Mouse (Mus musculus): ENCODE measurements around the gene BC030870. TPM values are rescaled to one million over a fixed set of nuclear protein-coding genes. Genes with fewer than 3 reads are reported as not detected.

The BC030870 gene
- total and polyA plus RNA-seq, 2 experiments from 2014 or later = 0.10 TPM; not detected in 1

GRCm38 (mm10) chr8:65138830-65139466 is 9.6 kb upstream of the BC030870 start:
- peak; percentile 62 for DNase-seq (ENCODE audit: low spot score)

DNA sequence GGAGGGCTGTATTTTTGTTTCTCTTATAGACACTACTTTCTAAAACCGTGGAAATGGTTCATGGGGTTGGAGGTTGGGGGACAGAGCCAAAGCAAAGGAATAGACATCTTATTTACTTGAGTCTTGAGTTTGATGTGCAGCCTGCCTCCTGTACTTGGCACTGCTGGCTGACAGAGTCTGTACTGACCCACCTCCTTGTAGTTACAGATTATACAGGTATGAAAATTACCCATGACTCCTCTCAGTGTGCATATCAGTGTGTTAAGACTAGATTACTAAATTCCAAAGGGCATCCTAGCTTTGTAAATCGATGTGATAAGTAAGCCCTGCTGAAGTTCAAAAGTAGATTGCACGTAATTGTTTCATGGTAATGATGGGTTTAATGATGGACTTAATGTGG is 2.9 kb downstream of the BC030870 start:
- Histone ChIP-seq H3K4me2 (ENCODE audit: low read depth, low read length, poor library complexity, severe bottlenecking) (no peak overlapping the region), H3K36me3 (ENCODE audit: insufficient read depth, low read length) (no peaks in the 10 kb centered on the region), H3K4me1 (ENCODE audit: insufficient read depth, low read length) (no peaks in the 10 kb centered on the region), H3K4me3 (ENCODE audit: low read depth, low read length) (no peak overlapping the region), H3K9ac (replicated peaks; ENCODE audit: low read length, poor library complexity, severe bottlenecking) (no peak overlapping the region), H3K27me3 (ENCODE audit: insufficient read depth, low read length) (no peaks in the 10 kb centered on the region), H3K9me3 (ENCODE audit: low read length) (no peaks in the 10 kb centered on the region), H3K27ac (ENCODE audit: low read depth, low read length) (no peak overlapping the region)
- no peak for TF ChIP-seq CTCF (IDR thresholded peaks at IDR 0.05)
- 73% methylated on average over 3 of the region's 3 CpGs for WGBS
- DNase-seq (ENCODE audit: low spot score) (no peak), ATAC-seq (ENCODE audit: low FRiP score) (no peak)

More at GRCm38 (mm10) chr8:65138830-65139466, 9.6 kb upstream of the BC030870 start:
- Histone ChIP-seq H3K27me3 (ENCODE audit: insufficient read depth, low read length) (no peaks in the 10 kb centered on the region), H3K4me3 (ENCODE audit: low read depth, low read length) (no peak overlapping the region), H3K9me3 (ENCODE audit: low read length) (no peaks in the 10 kb centered on the region), H3K36me3 (ENCODE audit: insufficient read depth, low read length) (no peaks in the 10 kb centered on the region), H3K9ac (replicated peaks; ENCODE audit: low read length, poor library complexity, severe bottlenecking) (no peak overlapping the region), H3K27ac (ENCODE audit: low read depth, low read length) (no peak overlapping the region), H3K4me1 (ENCODE audit: insufficient read depth, low read length) (no peaks in the 10 kb centered on the region), H3K4me2 (ENCODE audit: low read depth, low read length, poor library complexity, severe bottlenecking) (no peak overlapping the region)
- WGBS = 61% methylated on average over 3 of the region's 3 CpGs
- 0 out of 2 replicates have a peak, but pooled peaks have one; percentile 13 for ATAC-seq (ENCODE audit: low FRiP score)
- TF ChIP-seq CTCF (IDR thresholded peaks at IDR 0.05) = peak; percentile 81

- Histone ChIP-seq H3K9ac (replicated peaks; ENCODE audit: low read length, poor library complexity, severe bottlenecking) (no peak overlapping the region), H3K27me3 (ENCODE audit: insufficient read depth, low read length) (no peaks in the 10 kb centered on the region), H3K27ac (ENCODE audit: low read depth, low read length) (no peak overlapping the region), H3K4me1 (ENCODE audit: insufficient read depth, low read length) (no peaks in the 10 kb centered on the region), H3K9me3 (ENCODE audit: low read length) (no peaks in the 10 kb centered on the region), H3K4me2 (ENCODE audit: low read depth, low read length, poor library complexity, severe bottlenecking) (no peak overlapping the region), H3K4me3 (ENCODE audit: low read depth, low read length) (no peak overlapping the region), H3K36me3 (ENCODE audit: insufficient read depth, low read length) (no peaks in the 10 kb centered on the region)
- no peak for TF ChIP-seq CTCF (IDR thresholded peaks at IDR 0.05)
- ATAC-seq (ENCODE audit: low FRiP score) (no peak), DNase-seq (ENCODE audit: low spot score) (no peak)
- WGBS = 86% methylated on average over 1 of the region's 1 CpGs
These were observed 3.3 kb downstream of the BC030870 start for GRCm38 (mm10) chr8:65126014-65126413.

DNA sequence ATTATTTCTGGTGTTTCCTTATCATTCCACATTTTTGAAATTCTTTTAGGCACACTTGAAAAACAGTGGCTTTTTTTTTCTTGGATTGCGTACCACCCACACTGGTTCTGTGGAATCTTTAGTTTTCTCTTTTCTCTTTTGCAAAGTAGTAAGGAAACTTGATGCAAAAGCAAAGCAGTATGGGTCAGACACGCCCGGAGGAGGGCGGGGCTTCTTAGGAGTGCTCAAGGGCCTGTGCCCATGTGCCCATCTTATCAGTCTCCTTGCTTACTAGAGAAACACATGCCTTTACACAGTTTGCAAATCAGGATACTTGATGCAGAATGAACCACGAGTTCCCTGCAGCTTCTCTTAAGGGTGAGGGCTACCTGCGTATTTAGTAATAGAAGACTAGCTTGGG is 17.3 kb downstream of the BC030870 start:
- no peaks in the 10 kb centered on the region for H3K4me1 ChIP-seq (ENCODE audit: insufficient read depth, low read length)
- WGBS = 79% methylated on average over 6 of the region's 6 CpGs
- no peak overlapping the region for H3K4me2 ChIP-seq (ENCODE audit: low read depth, low read length, poor library complexity, severe bottlenecking)
- no peak for ATAC-seq (ENCODE audit: low FRiP score)
- no peak for DNase-seq (ENCODE audit: low spot score)
- H3K36me3 ChIP-seq (ENCODE audit: insufficient read depth, low read length) = no peaks in the 10 kb centered on the region
- no peaks in the 10 kb centered on the region for H3K27me3 ChIP-seq (ENCODE audit: insufficient read depth, low read length)
- no peak overlapping the region for H3K4me3 ChIP-seq (ENCODE audit: low read depth, low read length)
- no peak overlapping the region for H3K27ac ChIP-seq (ENCODE audit: low read depth, low read length)
- TF ChIP-seq CTCF (IDR thresholded peaks at IDR 0.05) = no peak
- H3K9ac ChIP-seq (replicated peaks; ENCODE audit: low read length, poor library complexity, severe bottlenecking) = no peak overlapping the region
- no peaks in the 10 kb centered on the region for H3K9me3 ChIP-seq (ENCODE audit: low read length)

GRCm38 (mm10) chr8:65110285-65110691 is 19.1 kb downstream of the BC030870 start:
- no peak overlapping the region for H3K27ac ChIP-seq (ENCODE audit: low read depth, low read length)
- no peaks in the 10 kb centered on the region for H3K4me1 ChIP-seq (ENCODE audit: insufficient read depth, low read length)
- H3K4me2 ChIP-seq (ENCODE audit: low read depth, low read length, poor library complexity, severe bottlenecking) = no peak overlapping the region
- no peaks in the 10 kb centered on the region for H3K36me3 ChIP-seq (ENCODE audit: insufficient read depth, low read length)
- no peak overlapping the region for H3K4me3 ChIP-seq (ENCODE audit: low read depth, low read length)
- DNase-seq (ENCODE audit: low spot score) = peak; percentile 84
- WGBS = 41% methylated on average over 5 of the region's 5 CpGs
- H3K9ac ChIP-seq (replicated peaks; ENCODE audit: low read length, poor library complexity, severe bottlenecking) = no peak overlapping the region
- peak; percentile 96 for TF ChIP-seq CTCF (IDR thresholded peaks at IDR 0.05)
- ATAC-seq (ENCODE audit: low FRiP score) = peak; percentile 75
- H3K27me3 ChIP-seq (ENCODE audit: insufficient read depth, low read length) = no peaks in the 10 kb centered on the region
- H3K9me3 ChIP-seq (ENCODE audit: low read length) = no peaks in the 10 kb centered on the region

DNA sequence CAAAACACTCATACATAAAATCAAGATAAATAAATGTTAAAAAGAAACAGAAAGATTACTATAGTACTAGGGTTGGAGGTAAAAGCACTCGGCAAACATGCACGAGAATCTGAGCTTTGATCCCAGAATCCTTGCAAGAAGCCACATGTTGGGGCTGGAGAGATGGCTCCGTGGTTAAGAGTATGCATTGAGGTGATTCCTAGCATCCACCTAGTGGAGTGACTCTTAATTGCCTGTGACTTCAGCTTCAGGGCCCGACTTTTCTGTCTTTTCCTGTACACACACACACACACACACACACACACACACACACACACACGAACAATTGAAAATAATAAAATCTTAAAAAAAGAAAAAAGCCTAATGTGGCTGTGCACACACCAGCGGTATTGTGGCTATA is 20.4 kb downstream of the BC030870 start:
- Histone ChIP-seq H3K4me2 (ENCODE audit: low read depth, low read length, poor library complexity, severe bottlenecking) (no peak overlapping the region), H3K9ac (replicated peaks; ENCODE audit: low read length, poor library complexity, severe bottlenecking) (no peak overlapping the region), H3K27me3 (ENCODE audit: insufficient read depth, low read length) (no peaks in the 10 kb centered on the region), H3K4me1 (ENCODE audit: insufficient read depth, low read length) (no peaks in the 10 kb centered on the region), H3K27ac (ENCODE audit: low read depth, low read length) (no peak overlapping the region), H3K4me3 (ENCODE audit: low read depth, low read length) (no peak overlapping the region), H3K36me3 (ENCODE audit: insufficient read depth, low read length) (no peaks in the 10 kb centered on the region), H3K9me3 (ENCODE audit: low read length) (no peaks in the 10 kb centered on the region)
- ATAC-seq (ENCODE audit: low FRiP score) = no peak
- 84% methylated on average over 6 of the region's 6 CpGs for WGBS
- TF ChIP-seq CTCF (IDR thresholded peaks at IDR 0.05) = no peak
- no peak for DNase-seq (ENCODE audit: low spot score)
